In the genomic region with DNA sequence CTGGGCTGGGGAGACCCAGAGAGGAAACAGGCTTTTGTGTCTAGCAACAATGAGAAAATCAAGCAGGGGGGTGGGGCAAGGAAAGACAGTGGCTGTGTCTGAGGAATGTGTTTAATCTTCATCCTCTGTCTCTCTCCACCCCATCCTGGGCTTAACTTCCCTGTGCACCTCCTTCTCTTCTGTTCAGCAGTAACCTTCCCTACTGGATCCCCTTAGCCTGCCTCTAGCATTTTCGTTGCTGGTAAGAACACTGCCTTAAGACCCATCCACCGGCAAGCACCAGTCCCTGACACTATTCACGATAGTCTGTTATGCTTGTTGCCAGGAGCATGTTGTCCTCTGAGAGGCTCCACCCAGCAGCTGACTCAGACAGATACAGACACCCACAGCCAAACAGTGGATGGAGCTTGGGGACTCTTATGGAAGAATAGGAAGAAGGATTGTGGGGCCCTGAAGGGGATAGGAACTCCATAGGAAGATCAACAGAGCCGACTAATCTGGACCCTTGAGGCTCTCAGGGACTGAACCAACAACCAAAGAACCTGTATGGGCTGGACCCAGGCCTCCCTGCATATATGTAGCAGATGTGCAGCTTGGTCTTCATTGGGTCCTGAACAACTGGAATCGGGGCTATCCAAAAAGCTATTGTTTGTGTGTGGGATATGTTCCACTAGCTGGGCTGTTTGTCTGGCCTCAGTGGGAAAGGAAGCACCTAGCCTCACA, we compare ENCODE assay signal across 1 mouse cellular context.
A peak's percentile ranks its signal among the peaks of the same experiment; 100 is the strongest.
TF ChIP-seq lines count a peak whose summit lies in the region.

No protein-coding gene starts in this region.

TF ChIP-seq in MEL, 35 proteins besides CTCF, POLR2A, EP300 and RAD21:
- TF ChIP-seq SIN3A (IDR thresholded peaks at IDR 0.05; ENCODE audit: low read length), result peak; percentile 54; the same call in 1 of the 2 replicates
- no peak for TF ChIP-seq MYB (IDR thresholded peaks at IDR 0.05; ENCODE audit: low read depth, low read length)
- TF ChIP-seq KAT2A (conservative IDR thresholded peaks at IDR 0.05; ENCODE audit: low read depth, low read length), result no peak
- 0 out of 2 replicates have a peak, but pooled peaks have one; percentile 4 for TF ChIP-seq TCF12 (IDR thresholded peaks at IDR 0.05; ENCODE audit: low read depth, low read length)
TF ChIP-seq in MEL: peak in this region for 2.
